Mouse (Mus musculus) lung, adult 2 months (tissue): ENCODE data around the gene Neu1.

Experiments used
- CTCF ChIP-seq: fragments of 200-500 bp; IDR thresholded peaks from 2 replicates; pipeline ENCODE4 v1.5.1; 2011; ENCODE audit warnings: mild to moderate bottlenecking, low read length, control low read depth; ENCODE audit not compliant: insufficient read depth
- POLR2A ChIP-seq: fragments of 200-500 bp; IDR thresholded peaks from 2 replicates; pipeline ENCODE4 v1.6.1; 2011; ENCODE audit warnings: low read depth, mild to moderate bottlenecking, control low read depth, low read length, borderline replicate concordance; ENCODE audit errors: extremely low read depth

- TF ChIP-seq POLR2A (no peak), CTCF (no peak)
These were observed 25.3 kb downstream of the Neu1 start for GRCm38 (mm10) chr17:34956340-34956739.
